Mouse (Mus musculus): ENCODE measurements around the gene Pik3r1. TPM values are rescaled to one million over a fixed set of nuclear protein-coding genes. Genes with fewer than 3 reads are reported as not detected.

Gene Pik3r1
- polyA plus RNA-seq, 1 experiment: 25.9 TPM

GRCm38 (mm10) chr13:101743247-101743646 lies 24.8 kb downstream of the Pik3r1 start:
- WGBS: 43% methylated on average over 7 of the region's 8 CpGs
- Histone ChIP-seq H3K4me1 (ENCODE audit: control insufficient read depth, insufficient read depth, low read length) (peaks cover 41% of the 10 kb centered on the region), H3K4me3 (replicated peaks; ENCODE audit: extremely low read depth, low read depth, low read length) (no peak overlapping the region)
- no peak for DNase-seq
- TF ChIP-seq CTCF (IDR thresholded peaks at IDR 0.05; ENCODE audit: insufficient read depth, low read length) (no peak), POLR2A (IDR thresholded peaks at IDR 0.05; ENCODE audit: borderline replicate concordance, extremely low read depth, low read depth, low read length) (no peak)

GRCm38 (mm10) chr13:101742596-101742995 lies 25.4 kb downstream of the Pik3r1 start:
- Histone ChIP-seq H3K4me3 (replicated peaks; ENCODE audit: extremely low read depth, low read depth, low read length) (no peak overlapping the region), H3K4me1 (ENCODE audit: control insufficient read depth, insufficient read depth, low read length) (peaks cover 41% of the 10 kb centered on the region)
- TF ChIP-seq POLR2A (IDR thresholded peaks at IDR 0.05; ENCODE audit: borderline replicate concordance, extremely low read depth, low read depth, low read length): no peak
- TF ChIP-seq CTCF (IDR thresholded peaks at IDR 0.05; ENCODE audit: insufficient read depth, low read length): no peak
- 9% methylated on average over 6 of the region's 6 CpGs for WGBS
- DNase-seq: no peak

DNA sequence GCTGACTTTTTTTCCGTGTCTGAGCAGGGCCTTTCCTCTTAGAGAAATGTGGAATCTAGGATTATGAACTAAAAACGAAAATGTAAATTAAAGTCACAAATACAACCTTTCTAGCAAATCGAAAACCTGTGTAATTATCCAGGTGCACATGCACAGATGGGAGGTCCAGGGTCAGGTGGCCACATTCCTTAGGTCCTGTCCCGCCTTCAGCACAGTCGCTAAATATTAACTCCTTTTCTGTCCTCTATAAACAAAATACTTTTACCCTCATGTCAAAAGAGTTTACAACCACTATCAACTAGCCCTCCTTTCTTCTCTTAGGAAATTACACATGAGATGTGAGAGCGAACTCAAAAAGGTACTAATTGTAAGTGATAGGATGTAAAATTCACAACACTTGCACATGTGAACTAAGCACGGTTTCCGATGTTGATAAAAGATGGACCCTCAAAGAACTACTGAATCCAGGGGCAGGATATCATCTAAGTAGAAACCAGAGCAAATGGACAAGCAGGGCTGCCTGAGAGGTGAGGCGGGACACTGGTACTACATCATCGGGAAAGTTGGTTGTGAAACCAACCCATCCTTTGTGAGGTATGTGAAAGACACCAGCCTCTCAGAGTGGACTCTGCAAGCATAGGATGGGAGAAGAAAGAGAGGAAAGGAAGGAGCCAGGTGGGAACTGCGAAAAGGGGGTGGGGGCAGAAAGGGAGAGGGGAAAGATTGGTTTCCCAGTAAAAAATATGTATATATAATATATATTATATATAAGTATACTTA lies 26.3 kb downstream of the Pik3r1 start:
- Histone ChIP-seq H3K4me1 (ENCODE audit: control insufficient read depth, insufficient read depth, low read length) (peaks cover 46% of the 10 kb centered on the region), H3K4me3 (replicated peaks; ENCODE audit: extremely low read depth, low read depth, low read length) (no peak overlapping the region)
- no peak for TF ChIP-seq POLR2A (IDR thresholded peaks at IDR 0.05; ENCODE audit: borderline replicate concordance, extremely low read depth, low read depth, low read length)
- TF ChIP-seq CTCF (IDR thresholded peaks at IDR 0.05; ENCODE audit: insufficient read depth, low read length): no peak
- WGBS: 57% methylated on average over 11 of the region's 11 CpGs
- no peak for DNase-seq

DNA sequence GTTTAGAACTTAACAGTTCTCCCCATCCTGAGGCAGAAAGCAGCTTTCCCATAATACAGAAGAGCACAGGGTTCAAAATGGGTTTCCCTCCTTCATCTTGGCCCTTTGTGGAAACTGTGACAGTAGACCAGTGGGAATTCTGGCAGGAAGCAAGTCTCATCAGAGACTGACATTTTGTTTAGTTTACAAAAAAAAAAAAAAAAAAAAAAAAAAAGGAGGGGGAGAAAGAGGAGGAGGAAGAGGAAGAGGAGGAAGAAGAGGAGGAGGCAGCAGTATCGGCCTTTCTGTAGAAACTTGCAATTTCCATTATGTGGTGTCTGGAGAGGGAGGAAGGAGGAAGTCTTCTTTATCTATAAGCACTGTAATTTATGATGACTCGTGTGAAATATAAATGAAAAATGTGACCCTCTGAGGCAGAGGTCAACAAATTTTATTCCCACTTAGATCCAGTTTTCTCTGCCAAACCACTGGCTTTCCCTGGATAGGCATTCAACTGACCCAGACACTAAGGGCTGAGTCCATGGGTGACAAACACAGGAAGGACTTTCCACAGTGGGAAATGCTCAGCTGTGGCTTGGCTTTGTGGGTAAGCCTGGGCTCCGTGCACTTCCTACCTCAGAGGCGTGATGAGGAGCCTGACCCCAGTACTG lies 28.2 kb downstream of the Pik3r1 start:
- Histone ChIP-seq H3K4me3 (replicated peaks; ENCODE audit: extremely low read depth, low read depth, low read length) (no peak overlapping the region), H3K4me1 (ENCODE audit: control insufficient read depth, insufficient read depth, low read length) (peaks cover 45% of the 10 kb centered on the region)
- 22% methylated on average over 4 of the region's 4 CpGs for WGBS
- no peak for DNase-seq
- no peak for TF ChIP-seq CTCF (IDR thresholded peaks at IDR 0.05; ENCODE audit: insufficient read depth, low read length)
- TF ChIP-seq POLR2A (IDR thresholded peaks at IDR 0.05; ENCODE audit: borderline replicate concordance, extremely low read depth, low read depth, low read length): no peak

DNA sequence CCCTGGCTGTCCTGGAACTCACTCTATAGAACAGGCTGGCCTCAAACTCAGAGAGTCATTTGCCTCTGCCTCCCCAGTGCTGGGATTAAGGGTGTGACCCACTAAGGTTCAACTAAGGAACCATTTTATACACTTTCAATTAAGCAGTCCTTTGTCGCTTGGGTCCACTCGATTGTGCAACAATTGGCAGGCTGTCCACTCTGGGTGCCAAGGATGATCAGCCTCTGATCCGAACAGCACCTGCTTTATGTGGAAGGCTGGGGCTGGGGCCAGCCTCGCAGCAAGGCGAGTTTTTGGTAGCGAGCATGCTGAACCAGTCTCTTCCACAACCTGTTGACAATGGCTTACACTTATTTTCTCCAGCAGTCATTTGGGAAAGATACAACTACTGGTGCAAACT lies 29.2 kb downstream of the Pik3r1 start:
- TF ChIP-seq CTCF (IDR thresholded peaks at IDR 0.05; ENCODE audit: insufficient read depth, low read length) (no peak), POLR2A (IDR thresholded peaks at IDR 0.05; ENCODE audit: borderline replicate concordance, extremely low read depth, low read depth, low read length) (no peak)
- 40% methylated on average over 6 of the region's 6 CpGs for WGBS
- no peak overlapping the region for H3K4me3 ChIP-seq (replicated peaks; ENCODE audit: extremely low read depth, low read depth, low read length)
- DNase-seq: no peak
- H3K4me1 ChIP-seq (ENCODE audit: control insufficient read depth, insufficient read depth, low read length): peaks cover 45% of the 10 kb centered on the region

GRCm38 (mm10) chr13:101736521-101737387 lies 31.3 kb downstream of the Pik3r1 start:
- H3K4me1 ChIP-seq (ENCODE audit: control insufficient read depth, insufficient read depth, low read length): peaks cover 53% of the 10 kb centered on the region
- DNase-seq: no peak
- 26% methylated on average over 16 of the region's 16 CpGs for WGBS

DNA sequence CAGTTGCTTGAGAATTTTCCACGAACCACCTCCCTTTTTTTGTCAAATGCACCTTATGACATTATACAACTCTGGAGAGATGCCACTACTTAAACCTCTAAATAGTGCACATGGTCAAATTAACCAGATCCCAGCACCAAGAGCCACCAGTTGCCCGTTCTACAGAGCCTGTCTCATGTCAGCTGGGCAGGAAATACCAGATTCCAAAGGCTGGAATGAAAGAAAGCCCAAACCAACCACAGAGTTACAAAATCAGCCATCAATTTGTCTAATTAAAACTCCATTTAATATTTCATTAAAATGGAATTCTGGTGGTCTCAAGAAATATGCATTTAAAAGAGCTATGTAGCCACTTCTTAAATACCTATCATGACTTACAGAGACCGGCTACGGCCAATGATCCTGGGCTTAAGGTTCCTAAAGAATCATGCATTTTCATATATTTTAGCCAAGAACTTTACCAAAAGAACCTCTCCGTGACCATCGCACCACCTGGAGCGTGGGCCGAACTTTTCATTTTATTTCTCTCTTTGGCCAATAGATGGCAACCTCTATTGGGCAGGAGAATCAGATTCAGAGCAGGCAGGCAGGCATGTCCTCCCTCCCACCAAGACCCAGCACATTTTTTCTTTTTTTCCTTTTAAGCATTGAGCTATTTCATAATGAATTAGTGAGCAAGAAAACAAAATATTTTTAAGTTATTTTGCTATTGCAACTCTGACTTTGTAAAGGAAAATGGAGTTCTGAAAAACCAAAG lies 32.5 kb downstream of the Pik3r1 start:
- H3K4me1 ChIP-seq (ENCODE audit: control insufficient read depth, insufficient read depth, low read length): peaks cover 49% of the 10 kb centered on the region
- no peak for DNase-seq
- 33% methylated on average over 8 of the region's 8 CpGs for WGBS
- no peak overlapping the region for H3K4me3 ChIP-seq (replicated peaks; ENCODE audit: extremely low read depth, low read depth, low read length)
- peak; percentile 71 for TF ChIP-seq CTCF (IDR thresholded peaks at IDR 0.05; ENCODE audit: insufficient read depth, low read length)
- TF ChIP-seq POLR2A (IDR thresholded peaks at IDR 0.05; ENCODE audit: borderline replicate concordance, extremely low read depth, low read depth, low read length): no peak

More at GRCm38 (mm10) chr13:101736521-101737387, 31.3 kb downstream of the Pik3r1 start:
- TF ChIP-seq CTCF (IDR thresholded peaks at IDR 0.05; ENCODE audit: insufficient read depth, low read length) (no peak), POLR2A (IDR thresholded peaks at IDR 0.05; ENCODE audit: borderline replicate concordance, extremely low read depth, low read depth, low read length) (no peak)
- no peak overlapping the region for H3K4me3 ChIP-seq (replicated peaks; ENCODE audit: extremely low read depth, low read depth, low read length)

DNA sequence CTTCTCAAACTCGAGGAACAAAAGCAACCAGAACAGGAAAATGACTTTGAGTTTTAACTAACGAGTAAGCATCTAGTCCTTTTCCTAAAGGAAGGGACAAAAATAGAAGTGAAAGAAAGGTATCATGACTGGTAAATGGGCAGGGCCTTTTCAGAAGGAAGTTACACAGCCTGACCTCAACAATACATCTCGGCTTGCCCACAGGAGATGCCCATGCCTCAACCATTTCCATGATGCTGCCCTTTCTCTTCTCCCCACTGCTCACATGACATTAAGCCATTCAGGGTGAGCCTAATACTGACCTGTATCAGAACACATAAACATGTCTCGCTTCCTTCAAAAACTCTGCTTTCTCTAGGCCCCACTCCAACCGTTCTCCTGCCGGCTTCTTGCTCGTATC lies 33.8 kb downstream of the Pik3r1 start:
- no peak overlapping the region for H3K4me3 ChIP-seq (replicated peaks; ENCODE audit: extremely low read depth, low read depth, low read length)
- no peak for DNase-seq
- peaks cover 44% of the 10 kb centered on the region for H3K4me1 ChIP-seq (ENCODE audit: control insufficient read depth, insufficient read depth, low read length)
- WGBS: 45% methylated on average over 7 of the region's 7 CpGs
- TF ChIP-seq POLR2A (IDR thresholded peaks at IDR 0.05; ENCODE audit: borderline replicate concordance, extremely low read depth, low read depth, low read length): no peak
- TF ChIP-seq CTCF (IDR thresholded peaks at IDR 0.05; ENCODE audit: insufficient read depth, low read length): no peak

DNA sequence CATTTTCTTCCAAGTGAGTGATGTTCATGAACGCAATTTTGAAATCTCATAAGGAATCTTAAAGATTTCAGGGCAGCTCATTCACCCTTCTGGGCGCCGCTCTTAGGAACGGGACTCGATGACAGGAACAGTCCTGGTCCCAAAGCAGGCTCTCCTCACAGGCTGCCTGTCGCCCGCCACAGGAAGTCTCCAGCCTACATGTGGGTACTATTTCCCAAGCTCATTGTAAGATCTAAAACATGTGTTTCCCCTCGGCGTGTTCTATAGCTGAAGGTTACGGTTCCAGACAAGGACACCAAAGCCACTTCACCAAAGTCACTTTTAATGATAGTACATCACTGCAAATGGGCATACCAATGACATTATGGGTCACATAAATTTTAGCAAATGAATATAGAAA lies 35.3 kb downstream of the Pik3r1 start:
- 43% methylated on average over 10 of the region's 10 CpGs for WGBS
- peaks cover 40% of the 10 kb centered on the region for H3K4me1 ChIP-seq (ENCODE audit: control insufficient read depth, insufficient read depth, low read length)

More for the DNA sequence above, 35.3 kb downstream of the Pik3r1 start:
- no peak overlapping the region for H3K4me3 ChIP-seq (replicated peaks; ENCODE audit: extremely low read depth, low read depth, low read length)
- no peak for TF ChIP-seq POLR2A (IDR thresholded peaks at IDR 0.05; ENCODE audit: borderline replicate concordance, extremely low read depth, low read depth, low read length)
- no peak for TF ChIP-seq CTCF (IDR thresholded peaks at IDR 0.05; ENCODE audit: insufficient read depth, low read length)
- no peak for DNase-seq
